In the genomic region with DNA sequence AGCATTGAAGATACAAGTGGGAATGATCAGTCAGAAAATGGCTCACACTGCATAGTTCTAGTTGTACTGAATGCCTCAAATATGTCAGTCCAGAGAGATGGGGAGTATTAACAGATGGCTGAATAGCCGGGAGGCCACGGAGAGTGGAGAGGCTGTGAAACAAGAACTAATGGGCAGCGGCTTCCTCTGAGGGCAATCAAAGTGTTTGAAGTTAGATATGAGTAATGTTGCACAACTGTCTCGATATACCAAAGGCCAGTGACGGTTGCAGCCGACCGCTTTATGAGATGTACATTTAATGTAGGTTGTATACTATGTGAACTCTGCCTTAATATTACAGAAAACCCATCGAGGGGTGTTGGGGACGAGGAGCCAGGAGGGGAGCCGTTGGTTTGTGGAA, we compare ENCODE assay signal across 25 mouse cellular contexts.
A peak's percentile ranks its signal among the peaks of the same experiment; 100 is the strongest.
DNase-seq lines count a peak whose midpoint lies in the region; ATAC-seq and TF ChIP-seq lines count a peak whose summit lies in the region.
"Had no signal": no experiment of that assay in that cellular context is flagged by ENCODE, and none has a peak within 500 bp of the region (broad histone marks: within the 10 kb centered on the region; RNA-seq: fewer than 3 reads in every experiment).

No protein-coding gene starts in this region.

- TF ChIP-seq CTCF in intestine, postnatal 0 days (IDR thresholded peaks at IDR 0.05; ENCODE audit: low read depth): no peak
- TF ChIP-seq CTCF in kidney, adult 2 months (conservative IDR thresholded peaks at IDR 0.05; ENCODE audit: insufficient read depth, insufficient read length, low read depth, low read length): no peak

- no peak overlapping the region for H3K4me3 ChIP-seq in lung, embryonic 16.5 days (ENCODE audit: low read length)
- no peak overlapping the region for H3K4me3 ChIP-seq in intestine, postnatal 0 days (ENCODE audit: low read depth, low read length)
- no peak overlapping the region for H3K4me3 ChIP-seq in hindbrain, embryonic 13.5 days
- H3K4me3 ChIP-seq in kidney, adult 2 months (ENCODE audit: insufficient read depth, low read depth, low read length): no peak overlapping the region
- H3K4me3 ChIP-seq: forebrain, embryonic 10.5 days; forebrain, embryonic 13.5 days; hindbrain, embryonic 10.5 days had no signal

- peaks cover 22% of the 10 kb centered on the region for H3K4me1 ChIP-seq in lung, embryonic 16.5 days (replicated peaks; ENCODE audit: control insufficient read depth, insufficient read depth, low read length)
- peaks cover 8% of the 10 kb centered on the region; the same call in 1 of the 2 replicates for H3K4me1 ChIP-seq in intestine, postnatal 0 days (replicated peaks; ENCODE audit: control insufficient read depth, insufficient read depth, low read length)
- H3K4me1 ChIP-seq in hindbrain, embryonic 13.5 days (replicated peaks): peaks cover 23% of the 10 kb centered on the region; the same call in 1 of the 2 replicates
- H3K4me1 ChIP-seq in kidney, adult 2 months (ENCODE audit: control insufficient read depth, insufficient read depth, low read length): no peaks in the 10 kb centered on the region

- no peaks in the 10 kb centered on the region for H3K9me3 ChIP-seq in lung, embryonic 16.5 days (ENCODE audit: control insufficient read depth, low read length)
- no peaks in the 10 kb centered on the region for H3K9me3 ChIP-seq in intestine, postnatal 0 days (ENCODE audit: control insufficient read depth)
- H3K9me3 ChIP-seq in hindbrain, embryonic 13.5 days: no peaks in the 10 kb centered on the region
- H3K9me3 ChIP-seq: forebrain, embryonic 10.5 days; forebrain, embryonic 13.5 days; hindbrain, embryonic 10.5 days had no signal

- H3K9ac ChIP-seq in lung, embryonic 16.5 days (ENCODE audit: low read length): no peak overlapping the region
- H3K9ac ChIP-seq in intestine, postnatal 0 days (ENCODE audit: low read depth, low read length): no peak overlapping the region
- no peak overlapping the region for H3K9ac ChIP-seq in hindbrain, embryonic 13.5 days
- H3K9ac ChIP-seq: forebrain, embryonic 13.5 days; hindbrain, embryonic 14.5 days had no signal

- H3K27me3 ChIP-seq in lung, embryonic 16.5 days (ENCODE audit: control insufficient read depth, insufficient read depth, low read depth, low read length): no peaks in the 10 kb centered on the region
- H3K27me3 ChIP-seq in intestine, postnatal 0 days (replicated peaks; ENCODE audit: control insufficient read depth, insufficient read depth, low read length): no peaks in the 10 kb centered on the region
- peaks cover 26% of the 10 kb centered on the region for H3K27me3 ChIP-seq in hindbrain, embryonic 13.5 days
- H3K27me3 ChIP-seq in kidney, adult 2 months (replicated peaks; ENCODE audit: control insufficient read depth, insufficient read depth, low read length): no peaks in the 10 kb centered on the region

- WGBS in lung, embryonic 16.5 days: 30% methylated on average over 10 of the region's 10 CpGs
- WGBS in intestine, postnatal 0 days: 35% methylated on average over 10 of the region's 10 CpGs
- 87% methylated on average over 10 of the region's 10 CpGs for WGBS in hindbrain, embryonic 13.5 days
- 84% methylated on average over 10 of the region's 10 CpGs for WGBS in kidney, adult 2 months

- no peaks in the 10 kb centered on the region for H3K36me3 ChIP-seq in lung, embryonic 16.5 days (ENCODE audit: control insufficient read depth, insufficient read depth, low read length)
- no peaks in the 10 kb centered on the region for H3K36me3 ChIP-seq in intestine, postnatal 0 days (ENCODE audit: control insufficient read depth, insufficient read depth)
- no peaks in the 10 kb centered on the region for H3K36me3 ChIP-seq in hindbrain, embryonic 13.5 days
- H3K36me3 ChIP-seq in kidney, adult 2 months (ENCODE audit: control insufficient read depth, insufficient read depth, low read length): no peaks in the 10 kb centered on the region
- H3K36me3 ChIP-seq: forebrain, embryonic 10.5 days; hindbrain, embryonic 10.5 days had no signal

- H3K27ac ChIP-seq in lung, embryonic 16.5 days (ENCODE audit: low read length): peak overlapping the region; percentile 93
- no peak overlapping the region; the same call in 1 of the 2 replicates for H3K27ac ChIP-seq in intestine, postnatal 0 days (ENCODE audit: low read depth, low read length)
- H3K27ac ChIP-seq in hindbrain, embryonic 13.5 days: no peak overlapping the region
- no peak overlapping the region for H3K27ac ChIP-seq in kidney, adult 2 months (ENCODE audit: insufficient read depth, low read depth, low read length)
- H3K27ac ChIP-seq: forebrain, embryonic 10.5 days; forebrain, embryonic 13.5 days; hindbrain, embryonic 10.5 days; hindbrain, embryonic 14.5 days had no signal

- no peak for DNase-seq in lung, postnatal 14 days
- no peak for DNase-seq in cerebellum, adult 18-20 months
- DNase-seq in kidney, adult 2 months: no peak
- DNase-seq: adrenal gland, adult 2 months; adrenal gland, postnatal 14 days; cerebellum, adult 11 months; cerebellum, adult 8-10 months; cerebellum, postnatal 10 days; cerebellum, postnatal 36 days; gastrocnemius, postnatal 10 days; gastrocnemius, postnatal 36 days; heart, adult 11 months; heart, postnatal 36 days had no signal

- TF ChIP-seq POLR2A in kidney, adult 2 months (IDR thresholded peaks at IDR 0.05; ENCODE audit: low read depth, low read length): no peak

- no peak overlapping the region for H3K4me2 ChIP-seq in lung, embryonic 16.5 days (ENCODE audit: low read depth, low read length)
- no peak overlapping the region for H3K4me2 ChIP-seq in intestine, postnatal 0 days (replicated peaks; ENCODE audit: low read depth)
- no peak overlapping the region for H3K4me2 ChIP-seq in hindbrain, embryonic 13.5 days
- H3K4me2 ChIP-seq: forebrain, embryonic 13.5 days; heart, embryonic 11.5 days; hindbrain, embryonic 14.5 days had no signal

- no peak for ATAC-seq in lung, embryonic 16.5 days (ENCODE audit: low read depth)
- ATAC-seq in common myeloid progenitor, adult 5-6 weeks (replicated peaks; ENCODE audit: low read depth, poor library complexity, severe bottlenecking): 0 out of 2 replicates have a peak, but pooled peaks have one; percentile 33
- ATAC-seq in granulocyte monocyte progenitor cell, adult 5-6 weeks (replicated peaks; ENCODE audit: poor library complexity, severe bottlenecking): peak; percentile 61
- peak; percentile 33; the same call in 1 of the 2 replicates for ATAC-seq in intestine, postnatal 0 days
- ATAC-seq in hindbrain, embryonic 13.5 days (ENCODE audit: low FRiP score): no peak
- ATAC-seq: CD4-positive, CD25-positive, alpha-beta regulatory T cell, adult 4 months; forebrain, embryonic 13.5 days; forebrain, embryonic 16.5 days had no signal

Comparison
In these comparisons a context has a peak if more than half of its experiments do, and no peak if none do; other contexts are left out.
1. ATAC-seq: peak in common myeloid progenitor, adult 5-6 weeks (single experiment), granulocyte monocyte progenitor cell, adult 5-6 weeks (single experiment) and intestine, postnatal 0 days (single experiment); none in lung, embryonic 16.5 days (single experiment) and hindbrain, embryonic 13.5 days (single experiment).